Mouse (Mus musculus) cerebellum, adult 9-10 months (tissue): ENCODE data around the gene Grik4.
"Not testable (repeated sequence)": the region's sequence is repeated elsewhere in the genome, so short reads cannot be mapped to it uniquely, and the experiment has no call there.

Source experiments
- DNase-seq: peaks from one replicate; pipeline ENCODE4 v3.0.0; 2022

Grik4 gene

DNA sequence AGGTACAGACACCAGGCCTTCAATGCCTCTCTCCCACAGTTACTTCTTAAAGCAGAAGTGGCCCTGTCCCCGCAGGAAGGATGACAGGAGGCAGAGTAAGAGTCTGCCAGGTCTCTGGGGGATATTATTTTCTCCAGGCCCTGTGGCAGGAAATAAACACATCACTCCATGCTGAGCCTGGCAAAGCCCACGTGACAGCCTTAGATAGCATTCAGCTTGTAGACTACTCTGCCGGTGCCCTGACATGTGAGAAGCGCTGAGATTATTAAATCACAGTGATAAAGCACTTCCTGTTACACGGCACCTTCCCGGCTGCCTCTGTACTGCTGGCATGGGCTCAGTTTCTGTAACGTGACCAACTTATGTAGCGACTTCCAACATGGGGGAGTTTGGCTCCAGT lies 148.4 kb downstream of the Grik4 start:
- no peak for DNase-seq

- no peak for DNase-seq
These were observed 150.3 kb downstream of the Grik4 start for GRCm38 (mm10) chr9:42794006-42794405.

DNA sequence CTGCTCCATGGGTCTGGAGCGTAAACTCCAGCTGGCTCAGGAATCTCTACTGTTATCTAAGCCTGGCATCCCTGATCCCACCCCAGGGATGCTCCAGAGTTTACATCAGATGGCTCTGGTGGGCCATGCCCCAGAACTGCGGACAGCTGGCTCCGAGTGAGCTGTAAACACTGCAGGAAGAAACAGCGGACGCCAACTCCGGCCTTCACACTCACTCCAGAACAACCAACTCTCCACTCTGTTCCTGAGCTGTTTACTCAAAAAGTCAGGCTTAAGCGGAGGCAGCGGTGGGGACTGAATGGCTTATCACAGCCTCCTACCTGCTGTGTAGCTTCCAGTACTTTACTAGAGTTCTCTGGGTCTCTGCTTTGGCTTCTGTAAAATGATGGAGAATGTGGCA lies 150.7 kb downstream of the Grik4 start:
- no peak for DNase-seq

GRCm38 (mm10) chr9:42792381-42792780 lies 151.9 kb downstream of the Grik4 start:
- no peak for DNase-seq

GRCm38 (mm10) chr9:42791779-42792178 lies 152.5 kb downstream of the Grik4 start:
- DNase-seq = no peak

GRCm38 (mm10) chr9:42791346-42791745 lies 152.9 kb downstream of the Grik4 start:
- no peak for DNase-seq

- peak; percentile 31 for DNase-seq
These were observed 155.8 kb downstream of the Grik4 start for GRCm38 (mm10) chr9:42788471-42788870.

GRCm38 (mm10) chr9:42786882-42787281 lies 157.4 kb downstream of the Grik4 start:
- DNase-seq = no peak

DNA sequence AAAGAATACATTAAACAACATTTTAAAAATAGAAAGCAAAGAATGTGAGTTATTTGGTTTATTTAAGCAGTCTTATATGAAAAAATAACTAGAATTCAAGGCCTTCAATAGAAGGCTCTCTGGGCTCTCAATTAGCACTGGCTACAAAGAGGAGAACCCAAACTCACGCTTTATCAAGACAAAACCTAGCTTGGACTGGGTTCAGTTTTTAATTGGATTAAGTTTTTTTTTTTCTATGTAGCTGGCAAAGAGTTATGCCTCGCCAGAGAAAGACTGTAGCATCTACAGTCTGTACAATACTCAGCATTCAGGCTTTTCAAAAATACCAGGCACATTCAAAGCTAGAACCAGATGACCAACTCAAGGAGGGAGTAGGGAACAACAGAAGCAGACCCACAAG lies 158.0 kb downstream of the Grik4 start:
- DNase-seq = no peak

DNA sequence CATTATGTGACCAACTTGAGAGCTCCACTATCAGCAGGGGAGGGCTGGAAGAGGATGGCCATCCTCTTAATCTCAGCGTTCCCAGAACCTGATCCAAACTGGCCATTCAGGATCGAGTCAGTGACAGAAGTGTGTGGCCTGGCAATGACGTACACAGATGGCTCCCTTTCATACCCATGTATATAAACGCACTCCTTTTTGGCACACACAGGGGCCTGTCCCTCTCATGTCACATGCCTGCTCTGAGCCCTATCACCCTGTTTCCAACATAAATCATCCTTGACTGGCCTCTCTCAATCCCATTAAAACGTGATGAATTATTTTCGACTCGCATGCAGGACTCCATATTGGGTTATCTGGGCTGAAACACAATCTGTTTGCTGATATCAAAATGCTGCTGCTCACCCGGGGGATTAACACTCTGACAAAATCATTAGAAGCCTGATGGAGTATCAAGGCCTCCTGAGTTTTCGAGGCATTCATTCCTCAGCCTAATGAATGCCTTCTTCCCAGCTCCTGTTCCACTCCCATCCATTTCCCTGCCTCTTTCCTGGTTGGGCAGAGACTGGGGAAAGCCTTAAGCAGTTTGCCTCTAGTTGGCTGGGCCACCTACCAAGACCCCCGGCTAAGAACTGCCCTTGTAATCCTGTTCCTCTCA lies 159.0 kb downstream of the Grik4 start:
- DNase-seq = no peak

- no peak for DNase-seq
These were observed 160.9 kb downstream of the Grik4 start for GRCm38 (mm10) chr9:42783248-42783903.

DNA sequence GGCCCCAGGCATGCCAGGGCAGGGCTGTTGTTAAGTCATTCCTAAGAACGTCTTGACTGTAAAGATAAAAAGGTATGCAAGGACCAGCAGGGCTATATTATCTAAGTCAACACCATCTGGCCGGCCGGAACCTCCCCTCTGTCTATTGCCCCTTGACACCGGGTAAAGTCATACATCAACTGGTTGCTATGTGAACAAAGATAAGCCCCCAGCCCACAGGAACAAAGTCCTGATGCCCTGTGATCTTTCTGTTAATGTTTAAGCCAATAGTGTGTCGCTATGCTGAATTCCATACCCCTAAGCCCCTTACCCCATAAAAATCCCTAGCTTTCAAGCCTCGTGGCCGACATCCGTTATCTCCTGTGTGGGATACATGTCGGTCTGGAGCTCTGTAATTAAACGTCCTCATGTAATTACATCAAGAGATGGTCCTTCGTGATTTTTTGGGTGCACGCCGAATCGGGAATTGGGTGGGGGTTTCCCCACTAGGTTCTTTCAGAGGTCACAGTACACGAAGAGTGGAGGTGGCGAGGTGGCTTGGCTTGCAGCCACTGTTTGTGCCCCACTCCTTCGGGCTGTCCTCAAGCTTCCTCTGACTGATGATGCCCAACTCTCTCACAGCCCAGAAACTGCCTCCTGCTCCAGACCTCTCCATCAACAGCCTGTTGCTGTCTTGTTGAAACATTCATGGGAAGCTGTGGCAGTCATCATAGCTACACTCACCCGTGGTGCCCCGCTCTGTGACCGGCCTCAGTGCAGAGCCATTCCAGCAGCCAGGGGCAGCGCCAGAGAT lies 165.6 kb downstream of the Grik4 start:
- not testable (repeated sequence) for DNase-seq

DNA sequence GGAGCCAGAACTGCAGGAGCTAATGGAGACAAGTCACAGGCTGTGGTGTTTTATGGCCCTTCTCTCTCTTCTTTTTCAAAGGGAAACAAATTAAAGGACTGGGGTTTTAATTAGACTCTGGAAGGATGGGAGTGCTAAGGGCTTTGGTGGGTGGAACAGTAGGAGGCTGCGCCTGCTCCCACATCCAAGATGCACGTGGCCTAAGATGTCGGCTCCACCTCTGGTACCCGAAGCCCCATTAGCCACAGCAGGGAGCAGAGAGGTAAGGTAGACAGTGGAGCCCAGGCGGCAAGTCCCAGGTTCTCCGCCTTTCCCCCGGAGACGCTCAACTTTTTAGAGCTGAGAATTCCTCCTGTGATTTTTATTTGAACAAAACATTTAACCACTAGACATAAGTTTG lies 166.4 kb downstream of the Grik4 start:
- DNase-seq = no peak

GRCm38 (mm10) chr9:42776804-42777203 lies 167.5 kb downstream of the Grik4 start:
- no peak for DNase-seq

DNA sequence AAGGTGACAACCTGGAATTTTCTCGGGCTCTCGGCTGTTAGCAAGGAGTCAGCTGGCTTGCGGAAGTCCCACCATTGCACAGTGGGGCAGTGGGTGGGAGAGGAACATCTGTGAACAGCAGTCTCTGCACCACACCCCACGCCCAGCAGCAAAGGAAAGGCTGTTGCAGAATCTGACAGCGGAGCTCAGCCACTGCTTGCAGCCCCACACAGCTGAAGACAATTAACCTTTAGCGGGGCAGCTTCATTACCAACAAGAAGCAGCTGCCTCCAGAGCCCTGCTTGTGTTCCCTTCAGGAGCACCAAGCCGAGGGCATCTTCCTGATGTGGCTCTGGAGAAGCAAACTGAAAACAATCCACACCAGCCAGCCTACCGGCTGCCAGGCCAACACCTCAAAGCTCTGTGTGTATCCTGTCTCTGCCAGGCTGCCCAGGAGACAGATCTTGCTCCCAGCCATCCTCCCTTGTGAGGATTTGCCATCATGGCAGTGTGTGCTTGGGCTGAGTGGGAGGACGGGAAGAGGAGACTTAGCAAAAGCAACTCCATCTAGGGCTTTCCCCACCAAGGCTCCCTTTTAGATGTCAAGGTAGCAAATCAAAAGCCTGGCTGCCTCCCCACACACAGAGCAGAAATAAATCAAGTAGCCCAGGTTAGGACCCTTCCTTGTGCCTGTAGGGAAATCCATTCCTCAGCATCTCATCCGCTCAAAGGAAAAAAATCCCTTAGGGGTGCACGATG lies 179.3 kb downstream of the Grik4 start:
- no peak for DNase-seq

- DNase-seq = no peak
These were observed 185.5 kb downstream of the Grik4 start for GRCm38 (mm10) chr9:42758682-42759205.

GRCm38 (mm10) chr9:42757012-42757640 lies 187.2 kb downstream of the Grik4 start:
- DNase-seq = no peak

- DNase-seq = no peak
These were observed 189.6 kb downstream of the Grik4 start for GRCm38 (mm10) chr9:42754699-42755098.

- no peak for DNase-seq
These were observed 193.1 kb downstream of the Grik4 start for GRCm38 (mm10) chr9:42751160-42751559.

DNA sequence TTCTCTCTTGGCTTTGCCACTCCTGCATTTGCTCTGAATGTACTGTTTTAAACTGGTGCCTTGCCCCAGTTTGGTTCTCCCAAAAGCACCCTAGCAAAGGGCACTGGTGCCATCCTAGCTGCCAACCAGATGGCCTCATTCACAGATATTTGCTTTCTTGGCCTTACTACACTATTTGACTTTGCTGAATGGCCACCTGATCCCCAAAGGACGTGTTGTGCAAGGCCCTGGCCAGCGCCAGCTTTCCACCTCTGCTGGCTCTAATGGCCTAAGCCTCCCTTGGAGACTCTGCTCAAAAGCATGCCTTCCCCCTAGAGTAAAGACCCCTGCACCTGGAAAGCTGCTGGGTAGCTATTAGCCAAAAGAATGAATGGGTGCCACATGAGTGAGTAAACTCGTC lies 194.1 kb downstream of the Grik4 start:
- DNase-seq = no peak

DNA sequence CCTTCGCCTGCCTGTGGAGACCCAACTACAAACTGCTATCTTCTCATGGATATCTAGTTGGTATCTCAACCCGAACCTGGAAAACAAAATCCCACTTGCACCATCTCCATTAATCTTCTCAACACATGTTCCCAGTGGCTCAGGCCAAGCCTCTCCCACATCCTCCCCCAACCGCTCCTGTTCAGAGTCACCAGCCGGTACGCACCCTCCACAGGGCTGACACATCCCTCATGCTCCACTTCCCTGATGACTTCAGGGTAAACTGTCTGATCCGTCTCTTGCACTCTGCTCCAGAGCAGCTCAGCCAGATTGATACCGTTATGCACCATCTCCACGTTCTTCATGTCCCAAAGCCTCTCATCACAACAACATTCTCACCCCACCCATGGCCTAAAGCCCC lies 198.3 kb downstream of the Grik4 start:
- DNase-seq = no peak

GRCm38 (mm10) chr9:42742385-42742784 lies 201.9 kb downstream of the Grik4 start:
- no peak for DNase-seq
